ENCODE assay signal across 8 mouse cellular contexts in the genomic region with DNA sequence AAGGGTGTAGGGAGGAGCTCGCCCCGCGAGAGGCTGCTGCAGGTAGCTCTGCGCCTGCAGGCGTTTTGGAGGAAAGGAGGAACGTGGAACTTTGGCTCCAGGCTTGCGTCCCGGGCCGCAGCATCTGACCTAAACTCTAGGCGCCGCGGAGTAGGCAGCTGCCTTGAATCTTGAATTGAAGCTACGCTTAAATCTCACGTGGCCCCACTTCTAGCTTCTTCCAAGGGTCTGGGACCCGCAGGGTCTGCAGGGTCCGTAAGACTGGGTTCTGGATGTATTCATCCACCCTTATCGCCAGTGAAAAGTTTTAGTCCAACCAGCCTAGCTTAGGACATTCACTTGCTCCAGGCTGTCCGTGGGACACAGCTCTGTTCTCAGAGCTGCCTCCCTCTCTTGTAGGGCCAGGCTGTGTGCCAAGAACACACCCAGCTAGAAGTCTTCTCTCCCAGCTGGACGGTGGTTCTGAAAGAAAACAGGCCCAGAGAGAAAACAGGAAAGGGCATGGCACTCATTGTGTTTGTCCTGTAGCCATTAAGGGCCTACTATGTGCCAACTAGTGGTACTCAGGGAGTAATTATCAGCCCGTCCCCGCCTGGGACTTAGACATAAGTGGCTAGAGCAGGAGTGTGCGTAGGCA. TPM values are rescaled to one million over a fixed set of nuclear protein-coding genes. Genes with fewer than 3 reads are reported as not detected.
DNase-seq lines count a peak whose midpoint lies in the region; ATAC-seq and TF ChIP-seq lines count a peak whose summit lies in the region.

No protein-coding gene starts in this region.

- H3K9ac ChIP-seq in intestine, embryonic 14.5 days (ENCODE audit: low read length): peak overlapping the region; percentile 77
- peak overlapping the region; percentile 76 for H3K9ac ChIP-seq in liver, embryonic 16.5 days (ENCODE audit: low read depth, low read length)

- intact Hi-C loops in gastrocnemius, postnatal 14 days (cut with DNase I; ENCODE audit: low total_unique reads): no loop called here

- TF ChIP-seq POLR2A in olfactory bulb, adult 2 months (IDR thresholded peaks at IDR 0.05; ENCODE audit: insufficient read depth, low read depth, low read length): no peak; the same call in 1 of the 2 replicates

- 11% methylated on average over 22 of the region's 22 CpGs for WGBS in intestine, embryonic 14.5 days
- 11% methylated on average over 22 of the region's 22 CpGs for WGBS in liver, embryonic 16.5 days (ENCODE audit: insufficient replicate concordance)
- WGBS in olfactory bulb, adult 2 months: 8% methylated on average over 22 of the region's 22 CpGs

- peak; percentile 32 for ATAC-seq in intestine, embryonic 14.5 days (replicated peaks; ENCODE audit: low FRiP score, low TSS enrichment, low read depth)
- ATAC-seq in liver, embryonic 16.5 days (ENCODE audit: low read depth): peak; percentile 33; the same call in 1 of the 2 replicates

- peak; percentile 49 for DNase-seq in cerebellum, adult 18-20 months
- no peak for DNase-seq in cerebellum, adult 11 months
- peak; percentile 59 for DNase-seq in brain, adult 2 months (ENCODE audit: low read depth, low spot score)
- DNase-seq in gastrocnemius, postnatal 14 days: peak; percentile 83
- no peak for DNase-seq in intestine, embryonic 14.5 days (ENCODE audit: low spot score)
- no peak for DNase-seq in frontal cortex, postnatal 14 days (ENCODE audit: low spot score in 2 of 2)

- H3K9me3 ChIP-seq in intestine, embryonic 14.5 days (ENCODE audit: control insufficient read depth, low read length): no peaks in the 10 kb centered on the region
- H3K9me3 ChIP-seq in liver, embryonic 16.5 days (replicated peaks; ENCODE audit: control insufficient read depth, low read length): no peaks in the 10 kb centered on the region

- TF ChIP-seq CTCF in olfactory bulb, adult 2 months (IDR thresholded peaks at IDR 0.05; ENCODE audit: insufficient read depth, low read depth, low read length): no peak

- peaks cover 28% of the 10 kb centered on the region for H3K36me3 ChIP-seq in intestine, embryonic 14.5 days (ENCODE audit: control insufficient read depth, insufficient read depth, low read length)
- no peaks in the 10 kb centered on the region; the same call in 1 of the 2 replicates for H3K36me3 ChIP-seq in liver, embryonic 16.5 days (ENCODE audit: control insufficient read depth, insufficient read depth)

- H3K27ac ChIP-seq in intestine, embryonic 14.5 days (ENCODE audit: low read depth): peak overlapping the region; percentile 88
- peak overlapping the region; percentile 66 for H3K27ac ChIP-seq in liver, embryonic 16.5 days (ENCODE audit: low read length)
- peak overlapping the region; percentile 12 for H3K27ac ChIP-seq in olfactory bulb, adult 2 months (ENCODE audit: insufficient read depth, low read depth, low read length)

- H3K4me2 ChIP-seq in intestine, embryonic 14.5 days (ENCODE audit: low read length): peak overlapping the region; percentile 84
- H3K4me2 ChIP-seq in liver, embryonic 16.5 days (ENCODE audit: low read depth, low read length): peak overlapping the region; percentile 87

- no peaks in the 10 kb centered on the region for H3K27me3 ChIP-seq in intestine, embryonic 14.5 days (replicated peaks; ENCODE audit: control insufficient read depth, insufficient read depth, low read length)
- H3K27me3 ChIP-seq in liver, embryonic 16.5 days (ENCODE audit: control insufficient read depth, insufficient read depth, low read depth, low read length): no peaks in the 10 kb centered on the region

- peak overlapping the region; percentile 60 for H3K4me3 ChIP-seq in intestine, embryonic 14.5 days (ENCODE audit: low read depth, low read length)
- H3K4me3 ChIP-seq in liver, embryonic 16.5 days (ENCODE audit: low read depth, low read length): peak overlapping the region; percentile 74
- H3K4me3 ChIP-seq in olfactory bulb, adult 2 months (ENCODE audit: insufficient read depth, low read depth, low read length): peak overlapping the region; percentile 59

- H3K4me1 ChIP-seq in intestine, embryonic 14.5 days (replicated peaks; ENCODE audit: control insufficient read depth, insufficient read depth, low read length): peaks cover 15% of the 10 kb centered on the region
- H3K4me1 ChIP-seq in liver, embryonic 16.5 days (ENCODE audit: control insufficient read depth, low read depth, low read length): peaks cover 27% of the 10 kb centered on the region
- peaks cover 36% of the 10 kb centered on the region for H3K4me1 ChIP-seq in olfactory bulb, adult 2 months (ENCODE audit: control insufficient read depth, insufficient read depth, low read length)

RNA-seq across cellular contexts. Expression of a gene that starts 0.5 kb away (rescaled TPM):
- 1 to 10 TPM; 2.2 to 3.6 TPM for total RNA-seq in gastrocnemius, postnatal 14 days (2021)
- 18.6 and 22.9 TPM in 2 replicates for polyA plus RNA-seq in intestine, embryonic 14.5 days (2014; fragmentation: Nextera tagmentation; extraction: Ambion mirVana)
- 5.9 and 6.7 TPM in 2 replicates for polyA plus RNA-seq in liver, embryonic 16.5 days (2015; fragmentation: Nextera tagmentation; extraction: Ambion mirVana)
- polyA plus RNA-seq in olfactory bulb, adult 2 months (2012; ENCODE audit: insufficient read depth, insufficient read length, low replicate concordance, missing spikeins): not detected in 2 replicates

RNA-seq across cellular contexts. Expression of a gene that starts 0.5 kb away (rescaled TPM):
- total RNA-seq in gastrocnemius, postnatal 14 days (2021): 10 to 100 TPM; 50.6 to 53.0 TPM
- 55.8 and 59.3 TPM in 2 replicates for polyA plus RNA-seq in intestine, embryonic 14.5 days (2014; fragmentation: Nextera tagmentation; extraction: Ambion mirVana)
- 20.6 and 23.7 TPM in 2 replicates for polyA plus RNA-seq in liver, embryonic 16.5 days (2015; fragmentation: Nextera tagmentation; extraction: Ambion mirVana)
- polyA plus RNA-seq in olfactory bulb, adult 2 months (2012; ENCODE audit: insufficient read depth, insufficient read length, low replicate concordance, missing spikeins): 286 TPM in 1 of 2 replicates, not detected in the other

RNA-seq across cellular contexts. Expression of a gene that starts 17.2 kb away (rescaled TPM):
- total RNA-seq in gastrocnemius, postnatal 14 days (2021): 10 to 100 TPM; 36.2 to 46.3 TPM
- polyA plus RNA-seq in intestine, embryonic 14.5 days (2014; fragmentation: Nextera tagmentation; extraction: Ambion mirVana): 51.7 and 58.2 TPM in 2 replicates
- polyA plus RNA-seq in liver, embryonic 16.5 days (2015; fragmentation: Nextera tagmentation; extraction: Ambion mirVana): 9.8 and 11.8 TPM in 2 replicates
- not detected in 2 replicates for polyA plus RNA-seq in olfactory bulb, adult 2 months (2012; ENCODE audit: insufficient read depth, insufficient read length, low replicate concordance, missing spikeins)

RNA-seq across cellular contexts. Expression of a gene that starts 25.3 kb away (rescaled TPM):
- total RNA-seq in gastrocnemius, postnatal 14 days (2021): not detected
- polyA plus RNA-seq in intestine, embryonic 14.5 days (2014; fragmentation: Nextera tagmentation; extraction: Ambion mirVana): not detected in 2 replicates
- 0.15 and 0.38 TPM in 2 replicates for polyA plus RNA-seq in liver, embryonic 16.5 days (2015; fragmentation: Nextera tagmentation; extraction: Ambion mirVana)
- not detected in 2 replicates for polyA plus RNA-seq in olfactory bulb, adult 2 months (2012; ENCODE audit: insufficient read depth, insufficient read length, low replicate concordance, missing spikeins)

RNA-seq across cellular contexts. Expression of a gene that starts 36.6 kb away (rescaled TPM):
- 10 to 100 TPM; 13.9 to 16.3 TPM for total RNA-seq in gastrocnemius, postnatal 14 days (2021)
- polyA plus RNA-seq in intestine, embryonic 14.5 days (2014; fragmentation: Nextera tagmentation; extraction: Ambion mirVana): 28.0 and 30.6 TPM in 2 replicates
- polyA plus RNA-seq in liver, embryonic 16.5 days (2015; fragmentation: Nextera tagmentation; extraction: Ambion mirVana): 6.3 and 8.7 TPM in 2 replicates
- polyA plus RNA-seq in olfactory bulb, adult 2 months (2012; ENCODE audit: insufficient read depth, insufficient read length, low replicate concordance, missing spikeins): not detected in 2 replicates

Comparison
In these comparisons a context has a peak if more than half of its experiments do, and no peak if none do; other contexts are left out.
1. DNase-seq: peak in cerebellum, adult 18-20 months (2 of 2), brain, adult 2 months (single experiment) and gastrocnemius, postnatal 14 days (single experiment); none in cerebellum, adult 11 months (single experiment), intestine, embryonic 14.5 days (single experiment) and frontal cortex, postnatal 14 days (0 of 2).
2. H3K27ac ChIP-seq: peak in every context shown above with its lines; median percentile 88 in intestine, embryonic 14.5 days; 66 in liver, embryonic 16.5 days; 12 in olfactory bulb, adult 2 months.
3. RNA of a gene that starts 17.2 kb away (polyA plus RNA-seq): 51.7 to 58.2 TPM in intestine, embryonic 14.5 days and 9.8 to 11.8 TPM in liver, embryonic 16.5 days; not detected in olfactory bulb, adult 2 months; every median in the first group is over 10 times any median in the second.
4. Peak in every context shown above with its lines, with median percentiles within 50 percentile points of each other: H3K4me3 ChIP-seq.